Mouse (Mus musculus) MN1 (cell line): ENCODE measurements around the gene Wfdc6a.
A peak's percentile ranks its signal among the peaks of the same experiment; 100 is the strongest.
"Not testable (repeated sequence)": the region's sequence is repeated elsewhere in the genome, so short reads cannot be mapped to it uniquely, and the experiment has no call there.

ENCODE experiments used
- DNase-seq: peaks from one replicate; pipeline ENCODE4 v3.0.0-alpha.2; 2016; ENCODE audit warnings: low spot score

Gene Wfdc6a

GRCm38 (mm10) chr2:164585025-164585725 is at the start of gene Wfdc6a:
Gene Wfdc6a (minus strand): TSS chr2:164585447.
- DNase-seq = not testable (repeated sequence)

- DNase-seq = no peak
These were observed 36.5 kb upstream of the Wfdc6a start for GRCm38 (mm10) chr2:164621775-164622174.

GRCm38 (mm10) chr2:164619050-164619449 is 33.8 kb upstream of the Wfdc6a start:
- no peak for DNase-seq

GRCm38 (mm10) chr2:164615386-164615785 is 30.1 kb upstream of the Wfdc6a start:
- DNase-seq = no peak

GRCm38 (mm10) chr2:164613471-164613870 is 28.2 kb upstream of the Wfdc6a start, which contains the start of the genes Wfdc6b and Wfdc8:
Gene Wfdc6b (plus strand): TSS chr2:164613522.
Gene Wfdc8 (minus strand): TSS chr2:164613626.
- not testable (repeated sequence) for DNase-seq

GRCm38 (mm10) chr2:164608781-164609180 is 23.5 kb upstream of the Wfdc6a start:
- no peak for DNase-seq

- DNase-seq = no peak
These were observed 19.2 kb upstream of the Wfdc6a start for GRCm38 (mm10) chr2:164604411-164604810.

- no peak for DNase-seq
These were observed 18.2 kb upstream of the Wfdc6a start for GRCm38 (mm10) chr2:164603482-164603881.

- DNase-seq = no peak
These were observed 14.9 kb upstream of the Wfdc6a start for GRCm38 (mm10) chr2:164600179-164600578.

- DNase-seq = no peak
These were observed 8.2 kb upstream of the Wfdc6a start, which contains the start of gene Eppin for GRCm38 (mm10) chr2:164593494-164593893. Gene Eppin (minus strand): TSS chr2:164593594.

GRCm38 (mm10) chr2:164592014-164592413 is 6.8 kb upstream of the Wfdc6a start:
- peak; percentile 54 for DNase-seq

- DNase-seq = not testable (repeated sequence)
These were observed 11.9 kb downstream of the Wfdc6a start, which contains the start of gene Spint3 for GRCm38 (mm10) chr2:164573359-164573758. Gene Spint3 (minus strand): TSS chr2:164573459.

GRCm38 (mm10) chr2:164567460-164567859 is 17.8 kb downstream of the Wfdc6a start:
- DNase-seq = no peak

- DNase-seq = no peak
These were observed 18.2 kb downstream of the Wfdc6a start for GRCm38 (mm10) chr2:164566997-164567396.

GRCm38 (mm10) chr2:164564346-164564745 is 20.9 kb downstream of the Wfdc6a start:
- no peak for DNase-seq

- peak; percentile 25 for DNase-seq
These were observed 21.8 kb downstream of the Wfdc6a start for GRCm38 (mm10) chr2:164563339-164564038.

- DNase-seq = no peak
These were observed 22.7 kb downstream of the Wfdc6a start, which contains the start of gene Wfdc2 for GRCm38 (mm10) chr2:164562391-164563188. Gene Wfdc2 (plus strand): TSS chr2:164562413.

- no peak for DNase-seq
These were observed 25.1 kb downstream of the Wfdc6a start for GRCm38 (mm10) chr2:164560106-164560505.

- DNase-seq = no peak
These were observed 26.1 kb downstream of the Wfdc6a start for GRCm38 (mm10) chr2:164558991-164559645.

GRCm38 (mm10) chr2:164558426-164558825 is 26.8 kb downstream of the Wfdc6a start:
- DNase-seq = no peak

GRCm38 (mm10) chr2:164551502-164551901 is 33.7 kb downstream of the Wfdc6a start:
- no peak for DNase-seq

- no peak for DNase-seq
These were observed 34.4 kb downstream of the Wfdc6a start for GRCm38 (mm10) chr2:164550895-164551269.
